Mouse (Mus musculus) cerebellum, adult (tissue): ENCODE results near the gene Bid.
"Not testable (repeated sequence)": the region's sequence is repeated elsewhere in the genome, so short reads cannot be mapped to it uniquely, and the experiment has no call there.

Experiments used
- ATAC-seq: cut with Nextera tagmentation; 2 replicates; pipeline ENCODE4 v1.9.2; 2017; ENCODE audit warnings: mild to moderate bottlenecking, moderate library complexity, mixed read lengths; ENCODE audit not compliant: insufficient number of reproducible peaks, low FRiP score, low TSS enrichment

Gene Bid

DNA sequence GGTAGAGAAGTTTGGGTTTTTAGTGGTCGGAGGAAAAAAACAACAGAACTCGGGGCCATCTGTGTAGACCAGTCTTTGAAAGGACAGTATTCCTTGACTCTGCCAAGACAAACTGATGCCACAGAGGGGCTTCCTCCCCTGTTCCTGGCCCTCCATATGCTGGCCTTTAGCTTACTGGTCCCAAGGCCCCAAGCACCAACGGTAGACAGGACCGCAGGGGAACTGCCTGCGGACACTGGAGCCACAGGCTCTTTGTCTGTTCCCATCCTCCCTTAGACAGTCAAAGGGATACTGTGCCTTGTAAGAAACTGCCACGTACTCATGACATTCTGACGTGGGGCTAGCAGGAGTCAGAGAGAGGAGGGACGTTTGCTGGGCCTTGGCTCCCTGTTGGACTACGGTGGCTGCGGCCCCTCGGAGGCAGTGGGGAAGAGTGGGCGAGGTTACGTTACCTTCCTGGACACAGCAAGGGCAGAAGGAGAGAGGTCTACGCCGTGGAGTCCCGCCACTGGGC, 20.5 kb upstream of the Bid start:
- no peak for ATAC-seq

DNA sequence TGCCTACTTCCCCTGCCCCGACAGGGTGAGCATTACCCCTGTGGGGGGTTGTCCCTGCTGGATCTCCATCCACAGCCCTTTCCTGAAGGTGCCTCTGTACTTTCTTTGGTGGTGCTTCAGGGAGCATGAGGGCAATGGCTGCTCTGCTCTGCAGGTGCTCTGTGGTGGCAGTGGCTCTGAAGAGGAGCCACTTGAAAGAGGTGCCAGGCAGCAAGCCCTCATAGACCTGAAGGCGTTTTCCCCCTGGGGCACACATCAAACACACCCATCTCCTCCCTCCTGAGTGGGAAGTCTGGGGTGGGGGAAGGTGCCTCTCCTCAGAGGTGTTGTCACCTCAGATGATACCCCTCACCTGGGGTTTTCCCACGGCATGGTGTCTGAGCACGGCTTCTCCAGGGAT, 17.5 kb upstream of the Bid start:
- ATAC-seq = no peak

DNA sequence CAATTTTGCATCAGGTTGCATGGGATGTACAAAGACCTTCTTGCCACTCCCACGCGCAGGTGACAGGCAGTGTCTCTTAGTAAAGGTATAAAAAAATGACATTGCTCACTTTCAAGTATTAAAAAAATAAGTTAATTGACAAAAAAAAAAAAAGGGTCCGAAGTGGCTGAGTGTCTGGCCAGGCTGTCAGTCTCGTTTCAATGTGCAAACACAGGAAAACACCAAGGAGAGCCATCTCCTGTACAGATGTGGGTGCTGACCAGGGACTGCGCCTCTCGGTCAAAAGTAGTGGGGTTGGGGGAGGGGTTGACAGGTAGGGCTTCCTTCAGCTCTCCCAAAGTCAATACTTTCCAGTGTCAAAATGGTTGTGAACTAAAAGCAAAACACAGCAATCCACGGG, 17.0 kb upstream of the Bid start:
- ATAC-seq = no peak

DNA sequence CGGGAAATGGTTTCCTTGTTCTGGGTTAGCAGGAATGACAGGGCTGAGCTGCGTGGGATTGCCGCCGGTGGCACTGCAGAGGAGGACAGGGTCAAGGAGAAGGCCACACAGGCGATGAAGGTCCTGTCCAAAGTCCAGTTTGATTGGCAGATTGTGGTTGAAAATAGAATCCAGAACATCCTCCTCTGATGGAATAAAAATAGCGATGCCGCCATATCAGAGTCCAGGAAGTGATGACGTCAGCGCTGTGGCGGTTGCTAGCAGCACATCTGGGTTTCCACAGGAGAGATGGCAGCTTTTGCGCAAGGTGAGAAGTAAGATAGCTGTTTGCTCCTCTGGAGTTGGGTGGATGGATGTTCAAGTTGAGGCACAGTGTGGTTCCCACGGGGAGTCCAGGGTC, 15.9 kb upstream of the Bid start:
- ATAC-seq = no peak

DNA sequence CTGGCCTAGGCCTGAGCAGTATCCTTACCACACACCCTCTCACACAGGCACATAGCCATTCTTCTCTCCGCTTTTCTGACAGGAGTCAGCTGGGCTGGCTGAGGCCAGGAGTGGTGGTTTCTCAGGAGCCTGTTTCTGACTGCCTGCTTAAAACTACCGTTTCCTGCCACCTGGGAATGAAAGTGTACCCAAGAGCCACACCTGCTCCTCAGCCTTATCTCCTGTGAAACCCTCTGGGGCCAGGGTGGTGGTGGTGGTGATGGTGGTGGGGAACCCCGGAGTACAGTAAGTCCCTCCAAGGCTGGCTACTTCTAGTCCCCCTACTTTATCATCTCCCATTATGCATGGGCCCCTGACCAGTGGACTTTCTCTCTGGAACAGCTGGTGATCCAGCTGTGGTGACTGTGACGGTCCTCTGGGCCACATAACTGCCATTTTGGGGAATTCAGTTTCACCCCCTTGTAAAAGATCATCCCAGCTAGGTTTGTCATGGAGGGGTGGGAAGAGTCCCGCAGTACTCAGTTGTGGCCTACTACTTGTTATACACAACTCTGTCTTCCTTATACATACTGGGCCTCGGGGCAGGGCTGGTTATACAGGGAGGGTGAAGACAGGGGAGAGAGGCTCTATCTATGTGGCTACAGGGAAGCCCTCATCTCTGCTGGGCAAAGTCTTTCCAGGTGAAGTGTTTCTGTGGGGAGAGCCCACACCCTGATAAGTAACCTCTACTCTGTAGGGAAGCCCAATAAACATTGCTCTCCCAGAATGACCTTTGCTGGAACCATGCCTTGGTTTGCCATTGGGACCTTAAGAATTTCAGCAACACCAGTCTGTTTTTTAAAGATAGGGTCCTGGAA, 14.0 kb upstream of the Bid start:
- ATAC-seq = no peak

DNA sequence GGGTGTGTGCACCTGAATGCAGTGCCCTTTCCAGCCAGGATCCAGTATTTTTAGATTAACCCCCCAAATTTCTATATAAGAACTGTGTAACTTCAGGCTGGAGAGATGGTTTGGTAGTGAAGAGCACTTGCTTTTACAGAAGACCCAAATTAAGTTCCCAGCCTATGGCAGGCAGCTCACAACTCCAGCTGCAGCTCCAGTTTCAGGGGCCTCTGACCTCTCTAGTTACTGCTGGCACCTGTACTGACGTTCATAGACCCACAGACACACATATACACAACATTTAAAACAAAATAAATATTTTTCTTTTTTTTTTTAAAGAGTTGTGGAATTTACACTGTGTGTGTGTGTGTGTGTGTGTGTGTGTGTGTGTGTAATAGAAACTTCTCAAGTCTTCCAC, 12.8 kb upstream of the Bid start:
- ATAC-seq = no peak

DNA sequence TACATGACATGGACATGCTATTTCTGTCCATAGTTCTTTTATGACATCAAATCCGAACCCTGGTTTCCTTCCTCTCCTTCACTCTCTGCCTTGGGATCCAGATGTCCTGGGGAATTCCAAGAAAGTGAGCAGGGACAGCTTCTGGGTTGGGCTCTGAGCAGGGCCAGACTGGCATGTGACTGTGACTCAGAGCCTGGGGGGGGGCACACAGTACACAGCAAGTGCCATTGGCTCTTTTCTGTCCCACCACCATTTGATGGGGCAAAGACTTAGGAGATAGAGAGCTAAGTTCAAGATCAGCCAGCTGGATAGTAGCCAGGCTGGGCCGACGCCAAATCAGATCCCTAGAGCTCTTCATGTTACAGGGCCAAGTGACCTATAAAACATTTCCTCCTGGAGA, 11.1 kb upstream of the Bid start:
- ATAC-seq = no peak

DNA sequence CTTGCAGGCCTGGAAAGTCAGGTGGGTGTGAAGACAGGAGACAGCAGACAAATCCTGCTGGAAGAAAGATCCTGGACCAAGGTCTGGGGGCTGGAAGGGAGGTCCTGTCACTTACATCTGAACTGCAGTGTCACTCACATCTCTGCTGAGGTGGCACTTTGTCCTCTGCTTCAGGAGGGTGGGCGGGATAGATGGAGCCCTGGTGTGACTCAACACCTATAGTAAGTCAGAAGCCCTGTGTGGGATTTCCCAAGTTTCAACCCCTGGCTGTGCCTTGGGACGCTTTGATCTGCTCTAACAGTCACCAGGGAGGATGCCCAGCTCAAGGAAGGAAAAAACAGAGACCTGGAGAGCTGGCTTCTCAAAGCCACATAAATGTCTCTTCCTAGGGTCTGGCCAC, 10.2 kb upstream of the Bid start:
- ATAC-seq = no peak

DNA sequence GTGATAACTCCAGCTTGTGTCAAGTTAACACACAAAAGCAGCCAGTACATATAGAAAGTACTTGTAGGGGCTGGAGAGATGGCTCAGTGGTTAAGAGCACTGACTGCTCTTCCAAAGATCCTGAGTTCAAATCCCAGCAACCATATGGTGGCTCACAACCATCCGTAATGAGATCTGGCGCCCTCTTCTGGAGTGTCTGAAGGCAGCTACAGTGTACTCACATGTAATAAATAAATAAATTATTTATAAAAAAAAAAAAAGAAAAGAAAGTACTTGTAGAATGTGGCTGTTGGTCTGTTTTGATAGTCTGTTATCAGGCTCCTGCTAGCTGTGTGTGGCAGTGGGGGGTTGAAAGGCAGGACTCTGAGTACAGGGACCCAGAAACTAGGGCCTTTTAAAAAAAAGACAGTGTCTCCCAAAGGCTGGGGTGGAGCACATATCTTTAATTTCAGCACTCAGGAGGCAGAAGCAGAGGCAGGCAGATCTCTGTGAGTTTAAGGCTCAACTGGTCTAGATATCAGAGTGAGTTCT, 8.2 kb upstream of the Bid start:
- not testable (repeated sequence) for ATAC-seq

DNA sequence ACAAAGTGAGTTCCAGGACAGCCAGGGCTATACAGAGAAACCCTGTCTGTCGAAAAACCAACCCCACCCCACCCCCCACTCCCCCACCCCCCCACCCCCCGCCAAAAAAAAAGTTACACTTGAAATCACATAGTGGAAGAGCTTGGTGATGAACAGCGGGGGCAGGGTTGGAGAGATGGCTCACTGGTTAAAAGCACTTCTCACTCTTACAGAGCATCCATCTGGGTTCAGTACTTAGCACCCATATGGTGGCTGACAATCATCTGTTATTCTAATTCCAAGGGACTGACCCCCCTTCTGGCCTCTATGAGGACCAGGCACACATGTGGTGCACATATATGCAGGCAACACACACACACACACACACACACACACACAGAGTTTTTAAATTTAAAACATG, 1.3 kb upstream of the Bid start:
- ATAC-seq = no peak

DNA sequence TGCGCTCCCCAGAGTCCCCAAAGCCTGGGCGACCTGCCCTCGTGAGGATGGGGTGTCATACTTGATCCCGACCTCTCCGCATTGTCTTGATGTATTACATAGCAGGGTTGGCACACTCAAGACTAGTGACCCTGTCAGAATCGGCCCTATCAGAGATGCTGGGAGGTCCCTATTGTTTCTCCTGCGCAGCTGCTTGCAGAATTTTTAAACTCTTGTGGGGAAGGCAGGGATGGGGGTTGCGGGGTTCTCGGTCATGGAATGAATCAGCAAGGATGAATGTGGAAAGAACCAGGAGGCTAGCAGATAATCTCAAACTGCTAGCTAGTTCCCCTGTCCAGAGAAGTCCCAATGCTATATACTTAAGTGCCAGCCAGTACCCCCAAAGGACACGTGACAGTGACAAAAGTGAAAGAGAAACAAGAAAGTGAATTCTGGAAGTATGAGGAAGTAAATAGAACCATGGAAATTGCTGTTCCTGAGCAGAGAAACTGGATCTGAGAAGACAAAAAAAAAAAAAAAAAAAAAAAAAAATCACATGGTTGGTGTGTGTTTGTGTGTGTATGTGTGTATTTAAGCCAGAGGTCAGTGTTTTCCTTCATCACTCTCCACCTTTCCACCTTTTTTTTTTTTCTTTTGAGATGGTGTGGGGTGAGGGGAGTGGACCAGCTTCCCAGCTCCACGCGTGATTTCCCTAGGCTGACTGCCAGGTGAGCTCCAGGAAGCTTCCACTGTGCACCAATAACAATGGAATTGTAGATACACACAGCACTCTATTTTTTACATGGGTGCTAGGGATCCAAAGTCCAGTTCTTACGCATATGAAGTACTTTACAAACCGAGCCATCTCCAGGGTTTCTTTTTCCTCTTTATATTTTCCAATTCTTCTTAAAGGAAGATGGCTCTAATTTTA, 574 bp upstream of the Bid start:
- not testable (repeated sequence) for ATAC-seq

DNA sequence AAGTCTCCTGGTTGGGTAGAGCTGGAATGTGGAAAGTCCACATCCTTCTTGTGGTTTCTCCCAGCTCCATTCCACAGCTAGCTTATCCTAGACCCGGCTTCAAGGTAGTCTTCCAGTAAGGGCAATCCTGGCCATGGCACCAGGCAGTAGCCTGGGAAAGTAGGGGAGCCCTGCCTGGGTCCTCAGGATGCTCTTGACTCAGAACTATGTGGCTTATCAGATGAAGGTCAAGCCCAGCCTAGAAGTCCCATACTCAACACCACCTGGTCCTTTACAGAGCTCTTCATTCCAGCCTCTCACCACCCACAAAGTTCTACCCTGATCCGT, 1.0 kb downstream of the Bid start:
- no peak for ATAC-seq

DNA sequence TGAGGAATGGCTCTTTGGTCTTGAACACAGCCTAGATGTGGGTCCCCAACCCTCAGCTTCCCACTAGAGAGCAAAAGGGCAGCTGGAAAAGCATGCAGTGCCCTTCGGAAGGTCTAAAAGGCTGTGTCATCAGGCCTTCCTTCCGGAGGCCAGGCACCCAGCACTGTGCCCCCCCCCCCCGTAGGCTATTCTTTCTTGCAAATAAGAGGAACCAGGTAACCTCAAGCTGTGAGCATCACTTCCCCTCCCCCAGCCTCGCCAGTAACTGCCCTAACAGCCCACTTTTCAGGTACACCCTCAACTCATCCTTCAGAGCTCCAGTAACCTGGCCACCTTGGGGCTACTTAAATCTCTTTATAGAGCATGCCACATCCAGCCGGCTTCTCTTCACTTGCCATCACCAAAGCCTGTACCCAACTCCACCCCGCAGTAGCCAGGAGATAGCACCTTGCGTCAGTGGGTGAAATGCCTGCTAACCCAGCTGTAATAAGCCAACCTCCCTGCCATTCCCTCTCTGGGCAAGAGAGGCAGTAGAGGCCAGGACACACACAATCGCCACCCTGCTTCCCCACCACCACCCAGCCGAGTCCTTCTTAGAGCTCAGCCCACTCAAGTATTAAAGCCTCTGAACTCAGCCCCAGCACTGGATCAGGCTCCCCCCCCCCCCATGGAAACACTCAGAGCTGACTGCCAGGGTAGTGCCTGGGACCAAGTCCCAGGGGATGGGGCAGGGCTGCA, 1.6 kb downstream of the Bid start:
- ATAC-seq = peak; percentile 50; the same call in 1 of the 2 replicates

DNA sequence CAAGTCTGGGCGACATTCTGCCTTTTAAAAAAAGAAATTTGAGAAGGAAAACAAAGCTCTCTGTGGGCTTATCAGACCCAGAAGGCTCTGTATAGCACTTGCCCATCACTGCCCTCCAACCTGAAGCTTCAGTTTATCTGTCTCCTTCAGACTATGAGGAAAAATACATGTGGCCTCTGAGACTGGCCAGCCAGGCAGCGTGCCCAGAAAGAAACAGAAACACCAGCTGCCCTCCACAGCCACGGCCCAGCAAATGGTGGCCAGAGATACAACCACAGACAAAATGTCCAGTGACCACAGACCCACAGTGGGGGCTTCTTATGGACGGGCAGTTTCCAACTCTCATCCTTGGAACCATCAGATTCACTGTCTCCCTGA, 2.1 kb downstream of the Bid start:
- ATAC-seq = no peak

DNA sequence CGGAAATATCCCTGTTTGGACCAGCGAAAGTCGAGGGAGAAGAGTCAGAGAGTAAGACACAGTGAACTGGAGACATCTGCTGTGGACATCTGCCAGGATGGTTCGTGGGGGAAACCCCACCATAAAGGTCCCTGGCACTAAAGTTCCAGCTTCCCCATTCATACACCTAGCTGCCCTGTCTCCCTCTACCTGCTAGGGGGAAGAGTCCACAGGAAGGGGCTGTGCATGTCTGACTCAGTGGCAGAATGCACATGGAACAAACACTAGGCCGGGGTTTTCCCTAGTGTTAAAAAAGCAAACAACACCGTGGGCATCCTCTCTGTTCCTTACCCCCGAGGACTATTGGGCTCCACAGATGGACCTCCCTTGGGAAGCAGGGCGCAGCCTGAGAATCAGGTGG, 2.9 kb downstream of the Bid start:
- ATAC-seq = no peak

DNA sequence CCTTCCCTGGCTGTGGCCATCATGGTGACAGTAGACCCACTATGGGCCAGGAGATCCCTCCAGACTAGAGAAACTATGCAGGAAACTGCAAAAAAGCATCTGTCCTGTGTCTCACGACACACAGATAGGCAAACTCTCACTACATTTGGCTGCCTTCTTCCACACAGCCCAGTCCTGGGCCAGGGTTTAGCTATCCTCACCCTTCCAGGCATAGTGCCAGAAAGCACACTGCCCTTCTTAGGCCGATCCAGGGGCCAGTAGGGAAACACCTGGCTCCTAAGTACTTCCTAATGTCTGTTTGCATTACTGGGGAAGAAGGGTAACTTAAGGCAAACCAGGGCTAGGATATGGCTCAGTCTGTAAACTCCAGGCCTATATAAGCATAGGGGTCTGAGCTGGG, 3.7 kb downstream of the Bid start:
- ATAC-seq = no peak

DNA sequence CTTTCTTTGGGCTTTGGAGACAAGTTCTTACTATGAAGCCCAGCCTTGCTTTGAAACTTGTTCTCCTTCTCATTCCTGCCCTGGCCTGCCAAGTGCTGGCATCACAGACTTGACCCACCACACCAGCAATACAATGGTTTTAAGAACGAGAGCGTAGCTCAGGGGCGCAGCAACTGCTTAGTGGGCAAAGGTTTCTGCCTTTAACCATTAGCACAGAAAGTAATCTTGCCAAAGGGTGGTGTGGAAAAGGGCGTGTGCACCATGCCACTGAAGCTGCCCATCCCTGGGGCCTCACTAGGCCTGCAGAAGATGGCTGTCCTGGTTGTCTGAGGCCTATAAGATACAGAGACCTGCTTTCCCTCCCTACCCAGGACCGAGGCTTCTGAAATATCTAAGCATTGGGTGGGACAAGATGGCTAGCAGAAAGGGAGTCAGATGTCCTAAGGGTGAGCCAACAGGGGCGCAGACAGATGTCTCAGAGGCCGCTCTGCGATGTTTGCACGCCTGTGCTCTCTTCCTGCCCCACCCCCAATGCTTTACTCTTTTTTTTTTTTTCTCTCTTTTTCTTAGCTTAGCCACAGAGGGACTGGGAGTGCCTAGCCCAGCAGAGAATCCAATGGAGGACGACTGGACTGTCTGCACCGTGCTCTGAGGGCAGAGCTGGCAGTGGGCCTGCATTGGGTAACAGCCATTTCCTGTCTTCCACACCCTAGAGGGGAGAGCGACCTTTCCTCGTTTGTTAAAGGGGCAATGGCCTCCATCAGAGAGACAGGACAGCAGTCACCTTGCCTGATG, 5.2 kb downstream of the Bid start:
- no peak for ATAC-seq

DNA sequence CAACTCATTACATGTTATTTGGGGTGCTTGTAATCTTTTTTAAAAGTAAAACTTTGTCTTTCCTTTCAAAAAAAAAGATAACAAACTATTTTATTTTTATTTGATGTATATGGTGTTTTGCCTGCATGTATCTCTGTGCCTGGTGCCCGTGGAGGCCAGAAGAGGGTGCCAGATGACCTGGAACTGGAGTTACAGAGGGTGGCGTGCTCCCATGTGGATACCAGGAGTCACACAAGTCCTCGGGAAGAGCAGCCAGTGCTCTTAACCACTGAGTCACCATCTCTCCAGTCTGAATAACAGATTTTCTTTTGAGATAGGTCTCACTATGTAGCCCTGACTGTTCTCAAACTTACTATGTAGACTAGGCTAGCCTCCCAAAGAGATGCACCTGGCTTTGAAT, 7.2 kb downstream of the Bid start:
- no peak for ATAC-seq

DNA sequence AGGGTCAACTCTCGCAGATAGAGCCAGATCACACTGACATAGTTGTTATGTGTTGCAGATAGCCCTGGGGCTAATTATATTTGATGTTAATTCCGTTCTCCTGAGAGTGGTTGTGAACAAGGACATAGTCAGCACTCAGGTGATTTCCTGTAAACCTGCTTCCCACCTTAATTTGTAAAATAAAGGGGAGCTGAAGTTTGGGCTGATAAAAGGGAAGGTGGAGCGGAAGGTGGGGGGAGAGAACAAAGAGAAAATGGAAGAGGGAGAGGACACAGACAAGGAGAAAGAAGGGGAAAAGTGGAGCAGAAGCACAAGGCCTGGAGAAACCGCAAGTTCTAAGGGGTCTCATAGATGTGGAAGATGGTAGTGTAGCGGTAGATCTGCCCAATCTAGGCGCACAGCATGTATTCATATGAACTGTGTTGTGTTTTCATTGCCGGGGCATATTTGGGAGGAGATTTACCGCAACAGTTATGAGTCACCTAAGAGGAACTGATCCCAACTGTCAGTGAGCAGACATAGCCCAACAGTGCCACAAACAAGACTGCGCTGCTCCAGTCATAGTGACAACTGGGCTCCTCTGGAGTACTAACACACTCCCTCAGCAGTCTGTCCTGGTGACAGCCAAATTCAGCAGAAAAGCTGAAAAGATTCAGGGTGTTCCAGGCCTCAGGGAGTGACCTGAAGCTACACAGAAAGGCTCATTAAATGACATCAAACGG, 8.6 kb downstream of the Bid start:
- not testable (repeated sequence) for ATAC-seq
